Mouse (Mus musculus) liver, adult 10 weeks (tissue): ENCODE results near the gene Aplp1. TPM values are rescaled to one million over a fixed set of nuclear protein-coding genes. Genes with fewer than 3 reads are reported as not detected.

Experiments
- polyA plus RNA-seq: library from polyadenylated mRNA; stranded (reverse); fragments of 350-450 nt; fragmentation: Illumina TruSeq; extraction: RNeasy Lipid Tissue Mini Kit (QIAGEN cat#74804); gene quantifications from one replicate; pipeline ENCODE4 v1.2.3, GENCODE M21; 2014; ENCODE audit warnings: low read depth, low replicate concordance

Aplp1 gene
- polyA plus RNA-seq = not detected

DNA sequence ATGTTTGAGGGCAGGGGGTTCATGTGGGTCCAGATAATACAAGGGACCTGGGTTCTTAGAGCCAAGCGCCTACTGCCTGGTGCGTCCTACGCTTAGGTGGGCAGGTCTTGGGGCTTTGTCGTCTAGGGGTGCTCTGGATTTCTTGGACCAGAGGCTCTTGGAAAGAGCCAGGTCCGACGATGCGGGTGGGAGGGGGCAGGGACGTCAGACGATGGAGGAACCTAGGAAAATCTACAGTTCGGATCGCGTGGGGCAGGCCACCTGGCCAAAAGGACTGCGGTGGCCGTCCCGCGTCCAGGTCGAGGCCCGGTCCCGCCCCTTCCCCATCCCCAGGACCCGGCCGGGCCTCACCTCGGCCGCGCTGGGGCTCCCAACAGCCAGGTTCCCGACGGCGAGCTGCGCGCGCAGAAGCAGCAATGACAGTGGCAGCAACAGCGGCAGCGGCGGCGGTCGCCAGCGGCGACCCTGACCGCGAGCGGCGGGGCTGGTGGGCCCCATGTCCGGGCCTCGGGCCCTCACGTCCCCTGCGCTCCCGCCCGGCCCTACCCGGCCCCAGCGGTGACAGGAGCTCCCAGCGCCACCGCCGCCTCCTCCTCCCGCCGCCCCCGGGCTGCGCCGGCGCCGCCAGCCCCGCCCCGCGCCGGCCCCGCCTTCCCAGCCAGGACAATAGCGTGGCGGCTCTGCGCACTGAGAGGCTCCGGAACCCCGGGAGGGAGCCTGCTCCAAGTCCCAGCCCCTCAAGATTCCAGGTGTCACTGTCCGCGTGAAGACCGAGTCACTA, at the start of gene Aplp1:
Aplp1 (minus strand) TSS at position 565 of the 781 bp plus-strand sequence.

DNA sequence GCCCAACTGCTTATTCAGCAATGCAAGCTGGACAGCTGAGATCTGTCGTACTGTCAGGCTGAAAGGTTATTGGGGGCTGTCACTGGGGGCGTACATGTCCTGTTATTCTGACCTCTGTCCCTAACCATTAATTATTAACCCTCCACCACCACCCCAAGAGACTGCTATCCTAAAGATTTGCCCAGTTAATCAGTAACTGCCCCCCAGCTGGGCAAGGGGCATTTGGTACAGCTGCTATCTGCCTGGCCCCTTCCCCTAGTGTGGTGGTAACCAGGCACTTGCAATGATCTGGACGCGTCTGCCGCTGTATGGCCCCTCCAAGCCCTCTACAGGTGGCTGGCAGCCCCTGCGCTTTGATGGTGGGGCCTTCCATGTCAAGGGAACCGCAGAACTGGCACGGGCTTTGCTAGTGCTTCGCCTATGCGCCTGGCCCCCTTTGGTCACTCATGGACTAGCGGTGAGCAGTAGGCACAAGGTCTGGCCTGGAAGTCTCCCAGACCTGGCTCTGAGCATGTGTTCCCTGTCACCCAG, 48.1 kb upstream of the Aplp1 start, which contains the start of gene Prodh2:
Prodh2 (plus strand) TSS at position 222 of the 531 bp plus-strand sequence.

DNA sequence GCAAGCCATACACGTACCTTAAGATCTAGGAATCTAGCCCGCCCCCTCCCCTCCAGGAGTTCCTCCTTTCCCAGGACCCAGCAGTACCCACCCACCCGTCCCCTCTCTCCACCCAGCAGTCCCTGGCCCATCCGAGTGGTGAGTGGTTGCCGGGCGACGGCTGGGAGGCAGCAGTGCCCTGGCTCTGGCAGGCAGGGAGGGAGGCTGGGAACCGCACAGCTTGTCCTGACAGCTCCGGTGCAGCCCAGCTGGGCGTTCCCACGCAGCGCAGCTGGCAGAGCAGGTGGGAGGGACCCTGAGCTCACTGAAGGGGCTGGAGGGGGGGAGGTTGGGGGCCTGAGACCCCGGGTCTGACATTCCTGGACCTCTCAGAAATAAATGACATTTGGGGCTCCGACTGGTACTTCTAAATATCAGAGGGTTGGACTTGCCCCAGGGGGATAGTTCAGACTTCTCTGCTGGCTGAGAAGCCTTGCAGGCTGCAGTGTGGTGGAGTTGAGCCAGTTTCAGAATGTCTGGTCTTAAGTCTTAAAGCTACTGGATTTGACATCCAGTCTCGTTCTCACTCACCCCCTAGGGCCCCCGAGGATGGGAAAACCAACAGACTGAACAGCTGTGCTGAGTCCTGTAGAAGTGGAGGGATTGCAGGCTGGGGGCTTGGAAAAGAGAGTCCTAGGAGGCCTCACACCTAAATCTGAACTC, 12.4 kb upstream of the Aplp1 start, which contains the start of the genes Kirrel2 and Nphs1:
Kirrel2 (minus strand) TSS at position 62 of the 702 bp plus-strand sequence.
Nphs1 (plus strand) TSS at position 687 of the 702 bp plus-strand sequence.

DNA sequence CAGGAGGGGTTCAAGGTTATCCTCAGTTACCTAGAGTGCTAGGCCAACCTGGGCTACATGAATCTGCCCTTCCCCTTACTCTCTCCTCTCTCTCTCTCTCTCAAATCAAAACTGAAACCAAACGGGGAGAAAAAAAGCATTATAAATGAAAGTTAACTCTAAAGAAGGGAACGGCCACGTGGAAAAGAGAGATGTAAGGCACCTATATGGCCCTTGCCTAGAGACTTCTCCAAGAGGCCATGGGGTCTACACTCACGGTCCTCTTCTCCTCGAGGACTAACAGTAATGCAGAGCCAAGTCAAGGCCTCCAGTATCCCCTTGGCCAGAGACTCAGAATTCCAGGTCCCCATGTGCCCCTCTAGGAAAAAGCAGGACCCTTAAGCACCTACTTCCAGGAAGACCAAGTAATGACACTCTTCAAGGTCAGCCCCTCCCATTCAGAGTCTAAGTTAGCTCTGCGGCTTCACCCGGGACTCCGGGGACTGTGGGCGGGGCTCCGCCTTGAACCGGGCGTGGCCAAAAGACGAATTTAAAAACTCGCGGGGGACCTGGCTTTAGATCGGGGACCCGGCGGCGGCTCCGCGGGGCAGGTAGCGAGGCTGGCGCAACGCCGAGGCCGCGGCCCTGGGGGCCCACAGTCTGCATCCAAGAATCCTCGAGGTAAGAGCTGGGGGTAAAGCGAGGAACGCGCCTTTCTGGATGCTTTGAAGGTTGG, 24.0 kb downstream of the Aplp1 start, which contains the start of gene Nfkbid:
Nfkbid (plus strand) TSS at position 558 of the 715 bp plus-strand sequence.

DNA sequence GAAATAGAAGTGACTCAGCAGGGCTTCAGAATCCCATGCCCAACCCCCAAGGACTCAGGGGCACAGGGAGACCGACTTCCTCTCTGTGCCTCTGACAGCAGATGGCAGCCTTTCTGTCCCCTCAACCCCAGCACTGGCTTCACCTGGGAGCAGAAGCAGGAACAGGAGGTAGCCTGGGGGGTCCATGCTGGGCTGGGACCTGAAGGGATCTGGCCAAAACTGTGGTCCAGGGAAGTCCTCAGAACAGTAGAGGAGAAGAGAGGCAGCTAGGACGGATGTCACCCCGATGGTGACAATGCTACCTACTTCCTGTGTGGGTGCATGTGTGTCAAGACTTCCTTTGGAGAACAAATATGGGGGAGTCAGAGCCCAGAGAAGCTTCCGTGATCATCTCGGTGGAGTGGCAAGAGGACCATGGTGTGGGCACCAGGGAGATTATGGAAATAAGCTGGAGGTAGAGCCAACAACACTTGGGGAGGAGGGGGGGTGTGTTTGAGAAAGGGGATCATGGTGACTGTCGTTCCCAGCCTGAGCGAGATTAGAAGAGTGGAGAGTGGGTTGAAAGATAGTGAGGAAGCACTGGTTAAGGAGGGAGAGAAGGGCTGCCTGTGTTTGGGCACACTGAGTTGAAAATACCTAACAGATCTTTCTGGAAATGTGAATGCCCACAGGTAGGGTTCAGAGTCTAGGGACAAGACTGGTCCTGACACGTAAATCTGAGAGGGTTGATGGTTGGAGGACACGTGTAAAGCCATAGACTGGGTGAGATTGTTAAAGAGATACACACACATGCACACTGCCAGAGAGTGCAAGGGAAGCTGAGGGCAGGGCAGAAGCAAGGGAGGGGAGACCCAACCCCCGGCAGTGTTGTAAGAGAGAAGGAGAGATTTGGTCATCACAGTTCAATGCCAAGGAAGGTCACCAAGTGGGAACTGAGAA, 25.5 kb downstream of the Aplp1 start, which contains the start of gene Hcst:
Hcst (minus strand) TSS at position 294 of the 939 bp plus-strand sequence.

DNA sequence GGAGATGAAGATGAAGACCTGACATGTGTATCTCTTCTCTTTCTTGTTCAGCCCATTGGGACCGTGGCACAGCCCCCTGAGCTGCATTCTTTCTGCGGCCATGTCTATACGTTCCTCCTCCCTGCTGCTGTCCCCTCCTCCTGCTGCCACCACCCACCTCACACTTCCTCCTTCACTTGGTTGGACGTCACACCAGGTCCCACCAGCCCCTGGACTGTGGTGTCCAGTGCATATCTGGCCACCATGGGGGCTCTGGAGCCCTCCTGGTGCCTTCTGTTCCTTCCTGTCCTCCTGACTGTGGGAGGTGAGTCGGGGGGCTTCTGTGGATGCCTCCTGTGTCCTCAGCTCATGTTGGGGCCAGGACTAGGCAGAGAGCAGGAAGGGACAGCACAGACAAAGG, 31.7 kb downstream of the Aplp1 start, which contains the start of gene Tyrobp:
Tyrobp (plus strand) TSS at position 165 of the 400 bp plus-strand sequence.

Other genes with a start within 250 kb of the Aplp1 start
- gene Capns1, start 246.7 kb downstream of the Aplp1 start, polyA plus RNA-seq = 38.4 TPM
- 3.8 TPM for gene Polr2i, start 213.6 kb downstream of the Aplp1 start, polyA plus RNA-seq
- gene Tbcb, start 213.3 kb downstream of the Aplp1 start, polyA plus RNA-seq = 5.2 TPM
- not detected for gene Ovol3, start 209.8 kb downstream of the Aplp1 start, polyA plus RNA-seq
- gene Thap8, start 165.4 kb downstream of the Aplp1 start, polyA plus RNA-seq = not detected
- gene Wdr62, start 165.1 kb downstream of the Aplp1 start, polyA plus RNA-seq = 0.42 TPM
- gene Clip3, start 153.8 kb downstream of the Aplp1 start, polyA plus RNA-seq = 0.19 TPM
- gene Alkbh6, start 136.8 kb downstream of the Aplp1 start, polyA plus RNA-seq = 1.9 TPM
- not detected for gene Syne4, start 130.7 kb downstream of the Aplp1 start, polyA plus RNA-seq
- 0.50 TPM for gene E130208F15Rik, start 123.8 kb downstream of the Aplp1 start, polyA plus RNA-seq
- 2.9 TPM for gene Sdhaf1, start 121.6 kb downstream of the Aplp1 start, polyA plus RNA-seq
- 0.85 TPM for gene Lrfn3, start 82.8 kb downstream of the Aplp1 start, polyA plus RNA-seq
- gene Tyrobp, start 31.8 kb downstream of the Aplp1 start, polyA plus RNA-seq = 6.5 TPM
- gene Hcst, start 25.7 kb downstream of the Aplp1 start, polyA plus RNA-seq = not detected
- gene Nfkbid, start 23.8 kb downstream of the Aplp1 start, polyA plus RNA-seq = not detected
- not detected for gene Kirrel2, start 12.2 kb upstream of the Aplp1 start, polyA plus RNA-seq
- gene Nphs1, start 12.8 kb upstream of the Aplp1 start, polyA plus RNA-seq = not detected
- 10.0 TPM for gene Prodh2, start 48.1 kb upstream of the Aplp1 start, polyA plus RNA-seq
- gene Arhgap33, start 89.5 kb upstream of the Aplp1 start, polyA plus RNA-seq = not detected
- gene Hspb6, start 106.6 kb upstream of the Aplp1 start, polyA plus RNA-seq = 13.0 TPM
- gene Proser3, start 106.8 kb upstream of the Aplp1 start, polyA plus RNA-seq = 0.34 TPM
- 5.1 TPM for gene Lin37, start 114.3 kb upstream of the Aplp1 start, polyA plus RNA-seq
- 14.8 TPM for gene U2af1l4, start 117.8 kb upstream of the Aplp1 start, polyA plus RNA-seq
- gene Gm49396, start 117.8 kb upstream of the Aplp1 start, polyA plus RNA-seq = 1.6 TPM
- gene Psenen, start 118.1 kb upstream of the Aplp1 start, polyA plus RNA-seq = 23.8 TPM
- gene Igflr1, start 119.9 kb upstream of the Aplp1 start, polyA plus RNA-seq = not detected
- 2.6 TPM for gene Kmt2b, start 143.2 kb upstream of the Aplp1 start, polyA plus RNA-seq
- not detected for gene Zbtb32, start 153.4 kb upstream of the Aplp1 start, polyA plus RNA-seq
- gene Upk1a, start 167.3 kb upstream of the Aplp1 start, polyA plus RNA-seq = not detected
- gene Cox6b1, start 180.6 kb upstream of the Aplp1 start, polyA plus RNA-seq = 967 TPM
- not detected for gene Etv2, start 190.3 kb upstream of the Aplp1 start, polyA plus RNA-seq
- 0.50 TPM for gene Rbm42, start 204.8 kb upstream of the Aplp1 start, polyA plus RNA-seq
- 0.93 TPM for gene Haus5, start 219.5 kb upstream of the Aplp1 start, polyA plus RNA-seq
- gene Pmis2, start 226.1 kb upstream of the Aplp1 start, polyA plus RNA-seq = not detected